Mouse (Mus musculus) ovary, postnatal 14 days (tissue): ENCODE measurements around the gene Bri3.
"Not testable (repeated sequence)": the region's sequence is repeated elsewhere in the genome, so short reads cannot be mapped to it uniquely, and the experiment has no call there.

Source experiments
- DNase-seq: peaks from one replicate; pipeline ENCODE4 v3.0.0; 2022; ENCODE audit warnings: low spot score

The Bri3 gene

GRCm38 (mm10) chr5:144296090-144296604 is 51.9 kb downstream of the Bri3 start:
- no peak for DNase-seq

- DNase-seq, result no peak
These were observed 58.8 kb downstream of the Bri3 start for GRCm38 (mm10) chr5:144303071-144303470.

- DNase-seq, result no peak
These were observed 64.7 kb downstream of the Bri3 start for GRCm38 (mm10) chr5:144308929-144309328.

GRCm38 (mm10) chr5:144312183-144312582 is 67.9 kb downstream of the Bri3 start:
- DNase-seq, result no peak

- no peak for DNase-seq
These were observed 69.1 kb downstream of the Bri3 start for GRCm38 (mm10) chr5:144313335-144313734.

- DNase-seq, result no peak
These were observed 70.7 kb downstream of the Bri3 start for GRCm38 (mm10) chr5:144314731-144315494.

GRCm38 (mm10) chr5:144316442-144316841 is 72.2 kb downstream of the Bri3 start:
- DNase-seq, result no peak

- no peak for DNase-seq
These were observed 73.2 kb downstream of the Bri3 start for GRCm38 (mm10) chr5:144317426-144317825.

- no peak for DNase-seq
These were observed 74.0 kb downstream of the Bri3 start for GRCm38 (mm10) chr5:144318286-144318685.

- no peak for DNase-seq
These were observed 77.4 kb downstream of the Bri3 start for GRCm38 (mm10) chr5:144321681-144322080.

- no peak for DNase-seq
These were observed 78.5 kb downstream of the Bri3 start for GRCm38 (mm10) chr5:144322717-144323116.

GRCm38 (mm10) chr5:144334010-144334409 is 89.8 kb downstream of the Bri3 start:
- DNase-seq, result no peak

- not testable (repeated sequence) for DNase-seq
These were observed 91.1 kb downstream of the Bri3 start for GRCm38 (mm10) chr5:144335357-144335756.

GRCm38 (mm10) chr5:144338787-144339186 is 94.5 kb downstream of the Bri3 start:
- no peak for DNase-seq

- no peak for DNase-seq
These were observed 96.8 kb downstream of the Bri3 start for GRCm38 (mm10) chr5:144341085-144341484.

GRCm38 (mm10) chr5:144344592-144344991 is 100.4 kb downstream of the Bri3 start:
- DNase-seq, result no peak

GRCm38 (mm10) chr5:144351185-144351584 is 106.9 kb downstream of the Bri3 start:
- DNase-seq, result no peak

- no peak for DNase-seq
These were observed 108.2 kb downstream of the Bri3 start for GRCm38 (mm10) chr5:144352250-144353047.

GRCm38 (mm10) chr5:144356776-144357455 is 112.7 kb downstream of the Bri3 start:
- no peak for DNase-seq

- DNase-seq, result no peak
These were observed 113.3 kb downstream of the Bri3 start for GRCm38 (mm10) chr5:144357551-144357880.

GRCm38 (mm10) chr5:144357881-144358591 is 113.8 kb downstream of the Bri3 start, which contains the start of gene Baiap2l1:
Gene Baiap2l1 (minus strand): TSS chr5:144358112.
- peak; percentile 90 for DNase-seq

GRCm38 (mm10) chr5:144358592-144358917 is 114.3 kb downstream of the Bri3 start:
- DNase-seq, result no peak
